Mouse (Mus musculus): Measurements from ENCODE around the gene Plgrkt. TPM values are rescaled to one million over a fixed set of nuclear protein-coding genes. Genes with fewer than 3 reads are reported as not detected.
"Not testable (repeated sequence)": the region's sequence is repeated elsewhere in the genome, so short reads cannot be mapped to it uniquely, and the experiment has no call there.

Gene Plgrkt
- 50.7 and 63.5 TPM in 2 replicates for polyA plus RNA-seq (2012; rRNA removed)

GRCm38 (mm10) chr19:29366969-29367622 is at the start of gene Plgrkt, which contains the start of gene Cd274:
Gene Plgrkt (minus strand): TSS chr19:29367390.
Gene Cd274 (plus strand): TSS chr19:29367455.
- peak; percentile 74 for DNase-seq (ENCODE audit: low read depth)
- TF ChIP-seq CTCF (IDR thresholded peaks at IDR 0.05; ENCODE audit: borderline replicate concordance, extremely low read depth, insufficient read depth, insufficient read length): no peak
- no peak for TF ChIP-seq POLR2A (IDR thresholded peaks at IDR 0.05; ENCODE audit: borderline replicate concordance, extremely low read depth, insufficient read depth, insufficient read length, poor library complexity, severe bottlenecking)

- no peak for DNase-seq (ENCODE audit: low read depth)
- no peak for TF ChIP-seq CTCF (IDR thresholded peaks at IDR 0.05; ENCODE audit: borderline replicate concordance, extremely low read depth, insufficient read depth, insufficient read length)
- TF ChIP-seq POLR2A (IDR thresholded peaks at IDR 0.05; ENCODE audit: borderline replicate concordance, extremely low read depth, insufficient read depth, insufficient read length, poor library complexity, severe bottlenecking): no peak
Measured at GRCm38 (mm10) chr19:29416393-29416902, 49.3 kb upstream of the Plgrkt start.

- DNase-seq (ENCODE audit: low read depth): not testable (repeated sequence)
Measured at GRCm38 (mm10) chr19:29414917-29415316, 47.7 kb upstream of the Plgrkt start.

- no peak for DNase-seq (ENCODE audit: low read depth)
- TF ChIP-seq CTCF (IDR thresholded peaks at IDR 0.05; ENCODE audit: borderline replicate concordance, extremely low read depth, insufficient read depth, insufficient read length): no peak
Measured at GRCm38 (mm10) chr19:29414513-29414912, 47.3 kb upstream of the Plgrkt start.

GRCm38 (mm10) chr19:29412476-29413420 is 45.6 kb upstream of the Plgrkt start:
- TF ChIP-seq CTCF (IDR thresholded peaks at IDR 0.05; ENCODE audit: borderline replicate concordance, extremely low read depth, insufficient read depth, insufficient read length) (no peak), POLR2A (IDR thresholded peaks at IDR 0.05; ENCODE audit: borderline replicate concordance, extremely low read depth, insufficient read depth, insufficient read length, poor library complexity, severe bottlenecking) (no peak)
- DNase-seq (ENCODE audit: low read depth): peak; percentile 82

- TF ChIP-seq POLR2A (IDR thresholded peaks at IDR 0.05; ENCODE audit: borderline replicate concordance, extremely low read depth, insufficient read depth, insufficient read length, poor library complexity, severe bottlenecking) (no peak), CTCF (IDR thresholded peaks at IDR 0.05; ENCODE audit: borderline replicate concordance, extremely low read depth, insufficient read depth, insufficient read length) (no peak)
- no peak for DNase-seq (ENCODE audit: low read depth)
Measured at GRCm38 (mm10) chr19:29410619-29411018, 43.4 kb upstream of the Plgrkt start, which contains the start of gene Pdcd1lg2. Gene Pdcd1lg2 (plus strand): TSS chr19:29410919.

- TF ChIP-seq CTCF (IDR thresholded peaks at IDR 0.05; ENCODE audit: borderline replicate concordance, extremely low read depth, insufficient read depth, insufficient read length) (no peak), POLR2A (IDR thresholded peaks at IDR 0.05; ENCODE audit: borderline replicate concordance, extremely low read depth, insufficient read depth, insufficient read length, poor library complexity, severe bottlenecking) (no peak)
- DNase-seq (ENCODE audit: low read depth): no peak
Measured at GRCm38 (mm10) chr19:29406042-29407017, 39.1 kb upstream of the Plgrkt start.

- DNase-seq (ENCODE audit: low read depth): no peak
- TF ChIP-seq POLR2A (IDR thresholded peaks at IDR 0.05; ENCODE audit: borderline replicate concordance, extremely low read depth, insufficient read depth, insufficient read length, poor library complexity, severe bottlenecking) (no peak), CTCF (IDR thresholded peaks at IDR 0.05; ENCODE audit: borderline replicate concordance, extremely low read depth, insufficient read depth, insufficient read length) (no peak)
Measured at GRCm38 (mm10) chr19:29405388-29405787, 38.2 kb upstream of the Plgrkt start.

- TF ChIP-seq CTCF (IDR thresholded peaks at IDR 0.05; ENCODE audit: borderline replicate concordance, extremely low read depth, insufficient read depth, insufficient read length) (no peak), POLR2A (IDR thresholded peaks at IDR 0.05; ENCODE audit: borderline replicate concordance, extremely low read depth, insufficient read depth, insufficient read length, poor library complexity, severe bottlenecking) (no peak)
- DNase-seq (ENCODE audit: low read depth): no peak
Measured at GRCm38 (mm10) chr19:29403251-29403650, 36.1 kb upstream of the Plgrkt start.

GRCm38 (mm10) chr19:29402621-29403020 is 35.4 kb upstream of the Plgrkt start:
- DNase-seq (ENCODE audit: low read depth): no peak
- TF ChIP-seq POLR2A (IDR thresholded peaks at IDR 0.05; ENCODE audit: borderline replicate concordance, extremely low read depth, insufficient read depth, insufficient read length, poor library complexity, severe bottlenecking): no peak
- TF ChIP-seq CTCF (IDR thresholded peaks at IDR 0.05; ENCODE audit: borderline replicate concordance, extremely low read depth, insufficient read depth, insufficient read length): no peak

- no peak for TF ChIP-seq CTCF (IDR thresholded peaks at IDR 0.05; ENCODE audit: borderline replicate concordance, extremely low read depth, insufficient read depth, insufficient read length)
- no peak for TF ChIP-seq POLR2A (IDR thresholded peaks at IDR 0.05; ENCODE audit: borderline replicate concordance, extremely low read depth, insufficient read depth, insufficient read length, poor library complexity, severe bottlenecking)
- DNase-seq (ENCODE audit: low read depth): no peak
Measured at GRCm38 (mm10) chr19:29400466-29400865, 33.3 kb upstream of the Plgrkt start.

All from brain, embryonic 14.5 days (tissue).